Comparison of ENCODE assay signal across 18 mouse cellular contexts in genomic region chr19:51303708-51304107, GRCm38 (mm10).
"Had no signal": no experiment of that assay in that cellular context is flagged by ENCODE, and none has a peak within 500 bp of the region (broad histone marks: within the 10 kb centered on the region; RNA-seq: fewer than 3 reads in every experiment).

No protein-coding gene starts in this region.

- H3K9me3 ChIP-seq: limb, embryonic 13.5 days; midbrain, embryonic 10.5 days; neural tube, embryonic 12.5 days had no signal

- H3K9ac ChIP-seq: limb, embryonic 13.5 days; liver, embryonic 14.5 days; neural tube, embryonic 12.5 days had no signal

- DNase-seq: kidney, adult 11 months; kidney, adult 9 months; kidney, postnatal 36 days; layer of hippocampus, adult 9-11 months; layer of hippocampus, postnatal 36 days; left cerebral cortex, postnatal 4 days; lung, adult 18-20 months; lung, postnatal 4 days; midbrain, embryonic 14.5 days; spleen, adult 18-20 months; thymus, adult 2 months; thymus, postnatal 25 days had no signal

- H3K27ac ChIP-seq: kidney, postnatal 0 days; limb, embryonic 13.5 days; liver, embryonic 14.5 days; midbrain, embryonic 10.5 days; neural tube, embryonic 12.5 days had no signal

- H3K4me2 ChIP-seq: limb, embryonic 13.5 days; neural tube, embryonic 12.5 days had no signal

- H3K36me3 ChIP-seq: limb, embryonic 13.5 days; midbrain, embryonic 10.5 days; neural tube, embryonic 12.5 days had no signal

- H3K27me3 ChIP-seq: limb, embryonic 13.5 days; neural tube, embryonic 12.5 days had no signal

- H3K4me3 ChIP-seq: limb, embryonic 13.5 days; midbrain, embryonic 10.5 days; neural tube, embryonic 12.5 days had no signal

- H3K4me1 ChIP-seq: limb, embryonic 13.5 days; midbrain, embryonic 10.5 days; neural tube, embryonic 12.5 days had no signal

- ATAC-seq: lung, postnatal 0 days had no signal
